Mouse (Mus musculus): ENCODE measurements around the gene Gm20877.
"Not testable (repeated sequence)": the region's sequence is repeated elsewhere in the genome, so short reads cannot be mapped to it uniquely, and the experiment has no call there.

The Gm20877 gene

GRCm38 (mm10) chrY:17093573-17093972, at the start of gene Gm20877:
Gene Gm20877, plus strand, starts transcription at chrY:17093873.
- not testable (repeated sequence) for DNase-seq

All from thymus, postnatal 4 days (tissue).